Mouse (Mus musculus) monocyte, adult 2 months (primary cell): ENCODE measurements around the gene Psmg4.

Source experiments
- DNase-seq, 2 experiments: peaks; one replicate each; pipeline ENCODE4 v3.0.0; 2022; ENCODE audit warnings: low spot score in 2 of 2, low read depth in 1 of 2

Psmg4 gene

GRCm38 (mm10) chr13:34193384-34193783 lies 30.6 kb downstream of the Psmg4 start:
- DNase-seq: no peak

GRCm38 (mm10) chr13:34195676-34196075 lies 32.9 kb downstream of the Psmg4 start:
- DNase-seq: no peak

- DNase-seq: no peak
Measured at GRCm38 (mm10) chr13:34205216-34205615, 42.5 kb downstream of the Psmg4 start.

GRCm38 (mm10) chr13:34207714-34208470 lies 45.1 kb downstream of the Psmg4 start:
- DNase-seq: no peak

- DNase-seq: no peak
Measured at GRCm38 (mm10) chr13:34211261-34211775, 48.6 kb downstream of the Psmg4 start.

- no peak for DNase-seq
Measured at GRCm38 (mm10) chr13:34212735-34213212, 50.0 kb downstream of the Psmg4 start.

- DNase-seq: no peak
Measured at GRCm38 (mm10) chr13:34214855-34215254, 52.1 kb downstream of the Psmg4 start.

GRCm38 (mm10) chr13:34218776-34219175 lies 56.0 kb downstream of the Psmg4 start:
- DNase-seq: no peak

- DNase-seq: no peak
Measured at GRCm38 (mm10) chr13:34219728-34220127, 57.0 kb downstream of the Psmg4 start.

GRCm38 (mm10) chr13:34222985-34223384 lies 60.2 kb downstream of the Psmg4 start:
- no peak for DNase-seq

- no peak for DNase-seq
Measured at GRCm38 (mm10) chr13:34226940-34227339, 64.2 kb downstream of the Psmg4 start.
